Mouse (Mus musculus) embryonic facial prominence, embryonic 11.5 days (tissue): Measurements from ENCODE around the gene Tma7. TPM values are rescaled to one million over a fixed set of nuclear protein-coding genes. Genes with fewer than 3 reads are reported as not detected.

ENCODE experiments used
- ATAC-seq: fragments of 200-750 bp; cut with Nextera tagmentation; replicated peaks from 2 replicates; pipeline ENCODE4 v1.8.0; 2017; ENCODE audit warnings: low read depth; ENCODE audit not compliant: insufficient number of reproducible peaks, low FRiP score, low TSS enrichment
- DNase-seq: peaks from one replicate; pipeline ENCODE4 v3.0.0-alpha.2; 2015; ENCODE audit warnings: low spot score
- H3K27ac ChIP-seq: fragments of 300-500 bp; sonication (generic); replicated peaks from 2 replicates; pipeline ENCODE4 v1.5.1; 2014; ENCODE audit warnings: mild to moderate bottlenecking, low read depth, low read length, control low read depth
- H3K27me3 ChIP-seq: fragments of 300-500 bp; sonication (generic); 2 replicates; pipeline ENCODE4 v1.6.1; 2014; ENCODE audit warnings: mild to moderate bottlenecking, low read length, moderate library complexity, mixed read lengths; ENCODE audit not compliant: control insufficient read depth, insufficient read depth
- H3K36me3 ChIP-seq: fragments of 300-500 bp; sonication (generic); replicated peaks from 2 replicates; pipeline ENCODE4 v1.6.1; 2014; ENCODE audit warnings: low read depth, mild to moderate bottlenecking, low read length, moderate library complexity, mixed read lengths; ENCODE audit not compliant: control insufficient read depth, insufficient read depth
- H3K4me1 ChIP-seq: fragments of 300-500 bp; sonication (generic); 2 replicates; pipeline ENCODE4 v1.6.1; 2014; ENCODE audit warnings: low read length, mixed read lengths; ENCODE audit not compliant: control insufficient read depth, insufficient read depth
- H3K4me2 ChIP-seq: fragments of 300-500 bp; sonication (generic); 2 replicates; pipeline ENCODE4 v1.6.1; 2014; ENCODE audit warnings: low read depth, mild to moderate bottlenecking, control low read depth, low read length, moderate library complexity
- H3K4me3 ChIP-seq: fragments of 300-500 bp; sonication (generic); 2 replicates; pipeline ENCODE4 v1.5.1; 2014; ENCODE audit warnings: low read depth, low read length, control low read depth
- H3K9ac ChIP-seq: fragments of 300-500 bp; sonication (generic); replicated peaks from 2 replicates; pipeline ENCODE4 v1.6.1; 2014; ENCODE audit warnings: mild to moderate bottlenecking, control low read depth, low read length
- H3K9me3 ChIP-seq: fragments of 300-500 bp; sonication (generic); replicated peaks from 2 replicates; pipeline ENCODE4 v1.6.1; 2016; ENCODE audit warnings: mild to moderate bottlenecking, low read length, inconsistent platforms, mixed read lengths; ENCODE audit not compliant: control insufficient read depth
- WGBS: fragments of 180-500 bp; shearing (Covaris S2); extraction: QIAGEN DNeasy Blood & Tissue Kit; methylation state at CpG from one replicate; pipeline ENCODE4 v1.1.7; 2014; 5-methylcytosine and 5-hydroxymethylcytosine counted together
- polyA plus RNA-seq: library from polyadenylated mRNA; unstranded; fragments of >200 nt; fragmentation: Nextera tagmentation; extraction: Ambion mirVana; gene quantifications from 2 replicates; pipeline ENCODE4 v1.2.1, GENCODE M21; 2014

Tma7 gene
- polyA plus RNA-seq, 1 experiment from 2014 or later = 898 TPM

- 80% methylated on average over 9 of the region's 9 CpGs for WGBS
- Histone ChIP-seq H3K27me3 (no peaks in the 10 kb centered on the region), H3K27ac (no peak overlapping the region), H3K4me1 (peaks cover 3% of the 10 kb centered on the region; the same call in 1 of the 2 replicates), H3K9ac (no peak overlapping the region), H3K9me3 (no peaks in the 10 kb centered on the region), H3K4me2 (no peak overlapping the region), H3K4me3 (no peak overlapping the region), H3K36me3 (no peaks in the 10 kb centered on the region)
- ATAC-seq (no peak), DNase-seq (no peak)
Measured at GRCm38 (mm10) chr9:109049996-109050673, 32.3 kb downstream of the Tma7 start.

- DNase-seq (no peak), ATAC-seq (no peak)
- 71% methylated on average over 7 of the region's 7 CpGs for WGBS
- Histone ChIP-seq H3K4me3 (no peak overlapping the region), H3K4me2 (no peak overlapping the region), H3K27ac (no peak overlapping the region), H3K4me1 (0 out of 2 replicates have a peak, but pooled peaks cover under 1% of the 10 kb centered on the region), H3K27me3 (no peaks in the 10 kb centered on the region), H3K9ac (no peak overlapping the region), H3K36me3 (no peaks in the 10 kb centered on the region), H3K9me3 (no peaks in the 10 kb centered on the region)
Measured at GRCm38 (mm10) chr9:109049316-109049715, 33.1 kb downstream of the Tma7 start.

- Histone ChIP-seq H3K4me2 (no peak overlapping the region), H3K4me3 (no peak overlapping the region), H3K27ac (no peak overlapping the region), H3K9me3 (no peaks in the 10 kb centered on the region), H3K4me1 (no peaks in the 10 kb centered on the region), H3K27me3 (no peaks in the 10 kb centered on the region), H3K9ac (no peak overlapping the region), H3K36me3 (no peaks in the 10 kb centered on the region)
- ATAC-seq (no peak), DNase-seq (peak; percentile 63)
- WGBS = 51% methylated on average over 5 of the region's 5 CpGs
Measured at GRCm38 (mm10) chr9:109046306-109046705, 36.1 kb downstream of the Tma7 start.

- H3K4me3 ChIP-seq = no peak overlapping the region
- no peak overlapping the region for H3K4me2 ChIP-seq
- no peaks in the 10 kb centered on the region for H3K4me1 ChIP-seq
- WGBS = 85% methylated on average over 7 of the region's 7 CpGs
- DNase-seq = no peak
- H3K9me3 ChIP-seq = no peaks in the 10 kb centered on the region
- no peak overlapping the region for H3K27ac ChIP-seq
- no peaks in the 10 kb centered on the region for H3K27me3 ChIP-seq
- H3K36me3 ChIP-seq = no peaks in the 10 kb centered on the region
- no peak overlapping the region for H3K9ac ChIP-seq
- no peak for ATAC-seq
Measured at GRCm38 (mm10) chr9:109041351-109041750, 41.0 kb downstream of the Tma7 start.

GRCm38 (mm10) chr9:109040906-109041305 lies 41.5 kb downstream of the Tma7 start:
- no peaks in the 10 kb centered on the region for H3K36me3 ChIP-seq
- H3K4me1 ChIP-seq = no peaks in the 10 kb centered on the region
- ATAC-seq (no peak), DNase-seq (no peak)
- 66% methylated on average over 6 of the region's 6 CpGs for WGBS
- no peaks in the 10 kb centered on the region for H3K27me3 ChIP-seq
- H3K9ac ChIP-seq = no peak overlapping the region
- no peak overlapping the region; the same call in 1 of the 2 replicates for H3K4me2 ChIP-seq
- H3K4me3 ChIP-seq = no peak overlapping the region
- no peaks in the 10 kb centered on the region for H3K9me3 ChIP-seq
- H3K27ac ChIP-seq = no peak overlapping the region

- no peaks in the 10 kb centered on the region for H3K9me3 ChIP-seq
- no peak overlapping the region for H3K4me3 ChIP-seq
- ATAC-seq = no peak; the same call in 1 of the 2 replicates
- H3K27ac ChIP-seq = no peak overlapping the region
- no peaks in the 10 kb centered on the region for H3K36me3 ChIP-seq
- no peak for DNase-seq
- H3K4me2 ChIP-seq = no peak overlapping the region
- no peak overlapping the region for H3K9ac ChIP-seq
- 83% methylated on average over 8 of the region's 8 CpGs for WGBS
- H3K4me1 ChIP-seq = no peaks in the 10 kb centered on the region
- H3K27me3 ChIP-seq = no peaks in the 10 kb centered on the region
Measured at GRCm38 (mm10) chr9:109040216-109040615, 42.2 kb downstream of the Tma7 start.

GRCm38 (mm10) chr9:109039681-109040080 lies 42.7 kb downstream of the Tma7 start:
- Histone ChIP-seq H3K36me3 (no peaks in the 10 kb centered on the region), H3K9ac (no peak overlapping the region), H3K27me3 (no peaks in the 10 kb centered on the region), H3K4me1 (no peaks in the 10 kb centered on the region), H3K4me2 (no peak overlapping the region), H3K27ac (no peak overlapping the region), H3K4me3 (no peak overlapping the region), H3K9me3 (no peaks in the 10 kb centered on the region)
- no peak for ATAC-seq
- DNase-seq = no peak
- 78% methylated on average over 4 of the region's 4 CpGs for WGBS

GRCm38 (mm10) chr9:109038901-109039364 lies 43.5 kb downstream of the Tma7 start:
- Histone ChIP-seq H3K9me3 (no peaks in the 10 kb centered on the region), H3K4me3 (peak overlapping the region; percentile 53), H3K27me3 (no peaks in the 10 kb centered on the region), H3K9ac (peak overlapping the region; percentile 68), H3K36me3 (no peaks in the 10 kb centered on the region), H3K4me2 (peak overlapping the region; percentile 65), H3K4me1 (no peaks in the 10 kb centered on the region), H3K27ac (no peak overlapping the region)
- 12% methylated on average over 8 of the region's 8 CpGs for WGBS
- no peak for DNase-seq
- ATAC-seq = peak; percentile 63; the same call in 1 of the 2 replicates
